Mouse (Mus musculus): ENCODE results near the gene Amz2. TPM values are rescaled to one million over a fixed set of nuclear protein-coding genes. Genes with fewer than 3 reads are reported as not detected.
A peak's percentile ranks its signal among the peaks of the same experiment; 100 is the strongest.
"Not testable (repeated sequence)": the region's sequence is repeated elsewhere in the genome, so short reads cannot be mapped to it uniquely, and the experiment has no call there.

Gene Amz2
- total RNA-seq, 4 experiments from 2014 or later, result 64.3 to 84.3 (median 72.6) TPM

- not testable (repeated sequence) for DNase-seq (ENCODE audit: low spot score in 2 of 2)
These were observed 67.2 kb downstream of the Amz2 start for GRCm38 (mm10) chr11:109492847-109493464.

- DNase-seq (ENCODE audit: low spot score in 2 of 2), result no peak
These were observed 69.4 kb downstream of the Amz2 start for GRCm38 (mm10) chr11:109494890-109495770.

GRCm38 (mm10) chr11:109495771-109496474 lies 70.2 kb downstream of the Amz2 start:
- no peak for DNase-seq (ENCODE audit: low spot score in 2 of 2)

- DNase-seq (ENCODE audit: low spot score in 2 of 2), result no peak
These were observed 70.8 kb downstream of the Amz2 start for GRCm38 (mm10) chr11:109496475-109496993.

GRCm38 (mm10) chr11:109496996-109497714 lies 71.4 kb downstream of the Amz2 start:
- DNase-seq (ENCODE audit: low spot score in 2 of 2), result no peak

- DNase-seq (ENCODE audit: low spot score in 2 of 2), result no peak
These were observed 72.2 kb downstream of the Amz2 start for GRCm38 (mm10) chr11:109497990-109498389.

GRCm38 (mm10) chr11:109500206-109500605 lies 74.5 kb downstream of the Amz2 start:
- DNase-seq (ENCODE audit: low spot score in 2 of 2), result peak in 1 of 2 experiments; percentile 7

Small RNAs within 50 kb of the gene (microRNA-seq; reads per million reads assigned to microRNA genes)
- not detected for gene Gm25540

Other genes with a start within 250 kb of the Amz2 start
- not detected for gene Rgs9, start 127.8 kb upstream of the Amz2 start, total RNA-seq (2022)
- 10 to 100 TPM; 23.3 to 30.3 (median 28.4) TPM for gene Gna13, start 63.1 kb upstream of the Amz2 start, total RNA-seq (2022)
- gene 9930022D16Rik, start 12.0 kb upstream of the Amz2 start, total RNA-seq (2022), result not detected
- gene Arsg, start 47.4 kb downstream of the Amz2 start, total RNA-seq (2022), result 1 to 10 TPM; 1.1 to 1.8 (median 1.2) TPM
- gene Slc16a6, start 47.7 kb downstream of the Amz2 start, total RNA-seq (2022), result 1 to 10 TPM; 2.9 to 5.7 (median 4.0) TPM
- 10 to 100 TPM; 47.2 to 68.4 (median 59.2) TPM for gene Wipi1, start 186.0 kb downstream of the Amz2 start, total RNA-seq (2022)
- gene Prkar1a, start 223.5 kb downstream of the Amz2 start, total RNA-seq (2022), result 100 to 1,000 TPM in 2 of 4 experiments, 10 to 100 TPM in 2; 98.3 to 106 (median 101) TPM